11 mouse cellular contexts compared by ENCODE assay signal in the genomic region with DNA sequence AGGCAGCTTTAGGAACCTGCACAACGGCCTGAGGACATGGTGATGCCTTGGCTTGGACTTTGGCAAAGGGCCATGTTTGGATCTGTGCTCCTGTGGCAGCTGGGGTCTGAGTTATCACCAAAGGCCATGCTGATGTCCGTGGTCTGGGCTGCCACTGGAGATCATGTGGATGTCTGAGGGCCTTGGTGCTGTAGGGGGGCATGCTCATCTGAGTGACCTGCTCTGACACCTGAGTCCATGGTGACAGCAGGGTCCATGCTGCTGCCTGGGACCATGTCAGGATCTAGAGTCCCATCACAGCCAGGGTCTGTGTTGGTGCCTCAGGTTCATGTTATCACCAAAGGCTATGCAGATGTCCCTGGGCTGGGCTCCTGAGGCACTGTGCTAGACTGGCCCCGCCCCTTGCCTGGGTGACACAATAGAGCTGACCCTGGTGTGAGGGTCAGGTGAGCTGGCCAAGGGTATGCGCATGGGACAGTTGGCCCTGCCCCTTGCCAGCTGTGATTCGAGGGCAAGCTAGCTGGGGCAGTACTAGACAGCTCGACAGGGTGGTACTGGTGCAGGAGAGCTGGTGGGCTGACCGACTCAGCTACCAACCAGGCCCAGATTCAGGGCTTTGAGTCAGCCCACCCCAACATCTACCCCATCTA.
DNase-seq lines count a peak whose midpoint lies in the region; ATAC-seq lines count a peak whose summit lies in the region.
"Had no signal": no experiment of that assay in that cellular context is flagged by ENCODE, and none has a peak within 500 bp of the region (broad histone marks: within the 10 kb centered on the region; RNA-seq: fewer than 3 reads in every experiment).

No protein-coding gene starts in this region.

- peak; percentile 16; the same call in 1 of the 2 replicates for ATAC-seq in forebrain, embryonic 15.5 days (replicated peaks)
- ATAC-seq in liver, embryonic 15.5 days (ENCODE audit: insufficient read depth) = 0 out of 2 replicates have a peak, but pooled peaks have one; percentile 18
- ATAC-seq in liver, embryonic 11.5 days (replicated peaks; ENCODE audit: low FRiP score) = no peak; the same call in 1 of the 2 replicates
- ATAC-seq in embryonic facial prominence, embryonic 13.5 days (ENCODE audit: insufficient number of reproducible peaks, insufficient read depth, low FRiP score, low TSS enrichment, low read depth) = 0 out of 2 replicates have a peak, but pooled peaks have one; percentile 41
- peak; percentile 19; the same call in 1 of the 2 replicates for ATAC-seq in neural tube, embryonic 13.5 days (ENCODE audit: low read depth)

- no peak overlapping the region for H3K27ac ChIP-seq in forebrain, embryonic 15.5 days (replicated peaks)
- H3K27ac ChIP-seq in forebrain, embryonic 10.5 days = no peak overlapping the region
- no peak overlapping the region for H3K27ac ChIP-seq in liver, embryonic 15.5 days (replicated peaks)
- no peak overlapping the region for H3K27ac ChIP-seq in liver, embryonic 11.5 days (ENCODE audit: low read depth, low read length)
- H3K27ac ChIP-seq in embryonic facial prominence, embryonic 13.5 days = no peak overlapping the region
- H3K27ac ChIP-seq in neural tube, embryonic 13.5 days (replicated peaks) = no peak overlapping the region

- H3K36me3 ChIP-seq in forebrain, embryonic 15.5 days = no peaks in the 10 kb centered on the region
- H3K36me3 ChIP-seq in forebrain, embryonic 10.5 days (replicated peaks) = no peaks in the 10 kb centered on the region
- no peaks in the 10 kb centered on the region for H3K36me3 ChIP-seq in liver, embryonic 15.5 days (replicated peaks)
- no peaks in the 10 kb centered on the region for H3K36me3 ChIP-seq in liver, embryonic 11.5 days (ENCODE audit: control insufficient read depth, insufficient read depth, low read length)
- no peaks in the 10 kb centered on the region for H3K36me3 ChIP-seq in embryonic facial prominence, embryonic 13.5 days
- H3K36me3 ChIP-seq in neural tube, embryonic 13.5 days = no peaks in the 10 kb centered on the region

- H3K4me1 ChIP-seq in forebrain, embryonic 15.5 days = no peaks in the 10 kb centered on the region
- no peaks in the 10 kb centered on the region for H3K4me1 ChIP-seq in forebrain, embryonic 10.5 days
- H3K4me1 ChIP-seq in liver, embryonic 15.5 days (replicated peaks) = no peaks in the 10 kb centered on the region
- no peaks in the 10 kb centered on the region for H3K4me1 ChIP-seq in liver, embryonic 11.5 days (replicated peaks; ENCODE audit: control insufficient read depth, insufficient read depth, low read length)
- no peaks in the 10 kb centered on the region for H3K4me1 ChIP-seq in embryonic facial prominence, embryonic 13.5 days
- no peaks in the 10 kb centered on the region for H3K4me1 ChIP-seq in neural tube, embryonic 13.5 days (replicated peaks)

- H3K27me3 ChIP-seq in forebrain, embryonic 15.5 days = peaks cover 6% of the 10 kb centered on the region; the same call in 1 of the 2 replicates
- no peaks in the 10 kb centered on the region for H3K27me3 ChIP-seq in forebrain, embryonic 10.5 days (ENCODE audit: poor library complexity, severe bottlenecking)
- no peaks in the 10 kb centered on the region for H3K27me3 ChIP-seq in liver, embryonic 15.5 days
- H3K27me3 ChIP-seq in liver, embryonic 11.5 days (replicated peaks; ENCODE audit: control insufficient read depth, insufficient read depth, low read length) = no peaks in the 10 kb centered on the region
- H3K27me3 ChIP-seq in embryonic facial prominence, embryonic 13.5 days = no peaks in the 10 kb centered on the region
- H3K27me3 ChIP-seq in neural tube, embryonic 13.5 days = no peaks in the 10 kb centered on the region; the same call in 1 of the 2 replicates

- no peaks in the 10 kb centered on the region for H3K9me3 ChIP-seq in forebrain, embryonic 15.5 days
- H3K9me3 ChIP-seq in forebrain, embryonic 10.5 days = no peaks in the 10 kb centered on the region
- no peaks in the 10 kb centered on the region for H3K9me3 ChIP-seq in liver, embryonic 15.5 days (replicated peaks)
- no peaks in the 10 kb centered on the region for H3K9me3 ChIP-seq in liver, embryonic 11.5 days (ENCODE audit: control insufficient read depth, low read length)
- no peaks in the 10 kb centered on the region for H3K9me3 ChIP-seq in embryonic facial prominence, embryonic 13.5 days
- H3K9me3 ChIP-seq in neural tube, embryonic 13.5 days = no peaks in the 10 kb centered on the region

- WGBS in forebrain, embryonic 15.5 days = 81% methylated on average over 7 of the region's 7 CpGs
- 83% methylated on average over 7 of the region's 7 CpGs for WGBS in forebrain, embryonic 10.5 days
- WGBS in liver, embryonic 15.5 days (ENCODE audit: insufficient replicate concordance) = 47% methylated on average over 7 of the region's 7 CpGs
- WGBS in liver, embryonic 11.5 days = 67% methylated on average over 7 of the region's 7 CpGs
- WGBS in embryonic facial prominence, embryonic 13.5 days = 81% methylated on average over 7 of the region's 7 CpGs
- 78% methylated on average over 7 of the region's 7 CpGs for WGBS in neural tube, embryonic 13.5 days

- no peak for DNase-seq in forebrain, embryonic 10.5 days (ENCODE audit: extremely low spot score, low spot score)
- DNase-seq in liver, embryonic 11.5 days (ENCODE audit: low spot score) = no peak
- no peak for DNase-seq in cerebellum, adult 8-10 months
- DNase-seq in cerebellum, postnatal 25 days = no peak
- DNase-seq: kidney, postnatal 4 days; lung, postnatal 36 days; right cerebral cortex, adult 18-20 months had no signal

- H3K4me3 ChIP-seq in forebrain, embryonic 15.5 days = no peak overlapping the region
- no peak overlapping the region for H3K4me3 ChIP-seq in forebrain, embryonic 10.5 days
- no peak overlapping the region for H3K4me3 ChIP-seq in liver, embryonic 15.5 days (replicated peaks)
- H3K4me3 ChIP-seq in liver, embryonic 11.5 days (ENCODE audit: low read depth, low read length) = no peak overlapping the region
- no peak overlapping the region for H3K4me3 ChIP-seq in embryonic facial prominence, embryonic 13.5 days
- no peak overlapping the region for H3K4me3 ChIP-seq in neural tube, embryonic 13.5 days

- H3K9ac ChIP-seq in forebrain, embryonic 15.5 days (replicated peaks) = no peak overlapping the region
- H3K9ac ChIP-seq in liver, embryonic 15.5 days = no peak overlapping the region
- no peak overlapping the region for H3K9ac ChIP-seq in liver, embryonic 11.5 days (ENCODE audit: low read depth, low read length)
- H3K9ac ChIP-seq in embryonic facial prominence, embryonic 13.5 days = no peak overlapping the region
- H3K9ac ChIP-seq in neural tube, embryonic 13.5 days = no peak overlapping the region

- H3K4me2 ChIP-seq in forebrain, embryonic 15.5 days (replicated peaks) = no peak overlapping the region
- no peak overlapping the region for H3K4me2 ChIP-seq in liver, embryonic 15.5 days
- no peak overlapping the region for H3K4me2 ChIP-seq in liver, embryonic 11.5 days
- no peak overlapping the region for H3K4me2 ChIP-seq in embryonic facial prominence, embryonic 13.5 days
- no peak overlapping the region for H3K4me2 ChIP-seq in neural tube, embryonic 13.5 days
